Mouse (Mus musculus) B cell, adult 2 months (primary cell): ENCODE measurements around the gene Mgst2.

Experiments
- DNase-seq, 2 experiments: peaks; one replicate each; pipeline ENCODE4 v3.0.0; 2022

The Mgst2 gene

GRCm38 (mm10) chr3:51660060-51660459 lies at the start of gene Mgst2:
Gene Mgst2 (plus strand): TSS chr3:51660360.
- no peak for DNase-seq

GRCm38 (mm10) chr3:51611972-51612371 lies 48.2 kb upstream of the Mgst2 start:
- DNase-seq: no peak

- no peak for DNase-seq
Observed at GRCm38 (mm10) chr3:51612398-51613356, 47.5 kb upstream of the Mgst2 start.

GRCm38 (mm10) chr3:51614278-51614677 lies 45.9 kb upstream of the Mgst2 start:
- no peak for DNase-seq

DNA sequence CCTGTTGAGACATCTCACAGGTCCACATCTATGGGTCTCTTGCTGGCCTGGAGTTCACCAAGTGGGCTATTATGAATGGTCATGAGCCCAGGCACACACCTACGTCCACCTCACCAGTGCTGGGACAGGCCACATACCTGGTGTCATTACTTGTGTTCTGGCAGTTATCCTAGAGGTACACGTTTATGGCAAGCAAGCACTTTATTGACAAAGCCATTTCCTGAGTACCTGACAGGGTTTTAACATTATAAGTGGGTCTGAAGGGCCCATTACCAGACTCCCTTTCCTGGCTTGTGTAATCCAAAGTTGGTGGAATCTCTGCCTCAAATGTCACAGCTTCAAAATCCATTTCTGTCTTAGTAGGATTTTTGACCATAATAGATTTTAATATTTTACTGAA lies 36.2 kb upstream of the Mgst2 start:
- no peak for DNase-seq

DNA sequence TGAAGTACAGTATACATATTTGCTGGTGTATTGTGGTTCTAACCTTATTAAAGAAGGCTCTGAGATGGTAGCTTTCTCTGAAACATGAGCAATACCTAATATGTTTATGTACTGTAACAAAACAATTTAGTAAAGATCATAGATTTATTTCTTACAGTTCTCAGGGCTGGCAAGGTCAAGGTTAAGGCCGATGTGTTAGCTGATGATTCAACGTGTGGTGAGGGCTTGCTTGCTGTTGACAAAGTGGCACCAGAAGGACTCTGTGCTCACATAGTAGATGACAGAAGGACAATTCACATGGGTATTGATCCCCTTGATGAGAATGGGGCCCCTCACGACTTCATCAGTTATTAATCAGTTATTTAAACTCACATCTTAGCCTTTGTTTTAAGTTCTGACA lies 32.4 kb upstream of the Mgst2 start:
- no peak for DNase-seq

- DNase-seq: no peak
Observed at GRCm38 (mm10) chr3:51628977-51629376, 31.2 kb upstream of the Mgst2 start.

- DNase-seq: no peak
Observed at GRCm38 (mm10) chr3:51630746-51631145, 29.4 kb upstream of the Mgst2 start.

DNA sequence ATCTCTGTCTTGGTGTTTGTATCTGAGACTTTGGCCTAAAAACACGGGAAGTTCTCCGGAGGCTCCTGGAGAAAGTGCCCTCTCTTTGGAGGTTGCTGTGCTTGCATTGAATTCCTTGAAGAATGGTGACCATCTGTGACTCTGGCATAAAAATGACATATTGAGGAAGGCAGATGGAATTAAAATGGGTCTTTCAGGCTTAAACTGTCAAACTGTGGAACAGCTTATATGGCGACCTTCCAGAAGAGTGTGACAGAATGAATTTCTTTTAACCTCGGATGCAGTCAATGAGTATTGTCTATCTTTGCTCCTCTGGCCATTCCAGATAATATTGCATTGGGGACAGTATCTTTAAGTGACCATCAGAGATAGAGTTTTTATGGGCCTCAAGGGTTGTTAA lies 28.2 kb upstream of the Mgst2 start:
- no peak for DNase-seq

DNA sequence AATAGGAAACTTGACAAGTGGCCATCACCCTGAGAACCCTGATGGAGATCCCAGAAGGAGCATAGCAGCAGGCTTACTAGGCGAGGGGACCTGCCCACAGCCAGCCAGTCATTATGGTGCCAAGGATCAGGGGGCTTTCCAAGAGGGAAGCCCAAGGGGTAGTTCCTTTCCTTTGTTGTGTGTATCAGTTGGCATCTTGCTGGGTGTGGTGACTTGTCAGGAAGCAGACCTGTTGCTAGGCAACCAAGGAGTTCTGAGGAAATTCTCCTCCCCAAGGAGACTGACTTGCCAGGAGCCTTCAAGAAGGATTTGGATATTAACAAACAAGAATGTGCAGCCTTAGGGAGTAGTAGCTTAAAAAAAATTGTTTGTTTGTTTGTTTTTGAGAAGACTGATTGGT lies 25.7 kb upstream of the Mgst2 start:
- no peak for DNase-seq

- DNase-seq: no peak
Observed at GRCm38 (mm10) chr3:51635960-51636359, 24.2 kb upstream of the Mgst2 start.

GRCm38 (mm10) chr3:51636700-51637099 lies 23.5 kb upstream of the Mgst2 start:
- DNase-seq: peak; percentile 66 to 67

GRCm38 (mm10) chr3:51637326-51637725 lies 22.8 kb upstream of the Mgst2 start:
- no peak for DNase-seq

- no peak for DNase-seq
Observed at GRCm38 (mm10) chr3:51638260-51638659, 21.9 kb upstream of the Mgst2 start.

- DNase-seq: no peak
Observed at GRCm38 (mm10) chr3:51645484-51645883, 14.7 kb upstream of the Mgst2 start.

- no peak for DNase-seq
Observed at GRCm38 (mm10) chr3:51646301-51646700, 13.9 kb upstream of the Mgst2 start.

DNA sequence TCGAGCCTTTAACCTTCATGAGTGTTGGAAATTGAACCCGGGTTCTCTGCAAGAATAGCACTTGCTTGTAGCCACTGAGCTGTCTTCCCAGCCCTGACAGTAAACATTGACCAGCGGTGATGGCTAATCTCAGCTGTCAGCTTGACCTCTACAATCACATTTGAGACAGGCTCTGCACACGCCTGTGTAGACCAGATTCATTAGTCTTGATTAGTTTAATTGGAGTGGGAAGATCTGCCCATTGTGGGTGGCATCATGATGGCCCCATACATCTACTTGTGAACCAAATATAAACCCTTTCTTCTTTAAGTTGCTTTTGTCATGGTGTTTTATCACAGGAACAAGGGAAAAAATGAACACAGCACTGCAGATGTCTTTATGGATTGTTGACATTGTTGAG lies 12.8 kb upstream of the Mgst2 start:
- no peak for DNase-seq

DNA sequence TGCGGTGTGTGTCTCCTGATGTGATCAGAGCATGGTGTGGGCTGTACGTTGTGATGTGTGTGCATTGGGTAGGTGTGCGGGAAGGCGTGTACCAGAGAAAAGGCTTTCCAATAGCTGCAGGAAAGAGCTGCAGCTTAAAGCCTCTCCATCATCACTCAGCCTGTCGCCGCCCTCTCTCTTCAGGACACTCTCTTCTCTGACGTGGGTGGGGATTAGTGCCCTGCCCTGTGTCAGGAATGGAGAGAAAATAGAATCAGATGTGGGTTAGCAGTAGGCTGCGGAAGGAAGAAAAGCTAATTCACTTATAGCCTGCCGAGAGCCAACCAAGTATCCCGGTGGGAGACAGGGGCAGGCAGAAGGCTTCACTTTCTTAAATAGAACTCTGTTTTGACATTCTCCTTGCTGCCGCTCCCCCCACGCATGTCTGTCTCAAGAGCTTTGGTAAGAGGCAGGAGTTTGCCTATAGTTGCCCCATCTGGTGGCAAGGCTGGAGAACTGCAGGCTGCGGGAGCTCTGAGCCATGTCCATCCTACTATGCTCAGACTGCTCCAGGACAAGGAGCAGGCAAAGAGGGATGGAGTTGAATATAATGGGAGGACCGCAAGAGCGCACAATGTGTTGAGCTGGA lies 12.0 kb upstream of the Mgst2 start:
- peak; percentile 74 to 79 for DNase-seq

DNA sequence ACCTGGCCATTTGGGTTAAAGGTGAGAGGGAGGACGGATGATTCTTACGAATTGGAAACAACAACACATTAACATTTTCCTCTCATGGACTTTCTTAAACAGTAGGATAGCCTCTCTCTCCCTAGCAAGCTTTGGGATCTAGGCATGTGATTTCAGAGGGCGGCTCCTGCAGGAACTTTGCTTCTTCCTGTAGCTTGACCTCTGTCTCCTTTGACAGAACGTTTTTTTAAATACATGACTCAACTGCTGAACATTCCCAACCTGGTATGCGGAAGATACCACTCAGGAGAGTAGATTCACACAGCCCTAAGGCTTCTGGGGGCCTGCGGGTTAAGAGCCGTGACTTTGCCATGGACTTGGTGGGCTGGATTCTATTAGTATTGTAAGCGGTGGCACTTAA lies 10.7 kb upstream of the Mgst2 start:
- no peak for DNase-seq

- DNase-seq: no peak
Observed at GRCm38 (mm10) chr3:51649986-51650385, 10.2 kb upstream of the Mgst2 start.

DNA sequence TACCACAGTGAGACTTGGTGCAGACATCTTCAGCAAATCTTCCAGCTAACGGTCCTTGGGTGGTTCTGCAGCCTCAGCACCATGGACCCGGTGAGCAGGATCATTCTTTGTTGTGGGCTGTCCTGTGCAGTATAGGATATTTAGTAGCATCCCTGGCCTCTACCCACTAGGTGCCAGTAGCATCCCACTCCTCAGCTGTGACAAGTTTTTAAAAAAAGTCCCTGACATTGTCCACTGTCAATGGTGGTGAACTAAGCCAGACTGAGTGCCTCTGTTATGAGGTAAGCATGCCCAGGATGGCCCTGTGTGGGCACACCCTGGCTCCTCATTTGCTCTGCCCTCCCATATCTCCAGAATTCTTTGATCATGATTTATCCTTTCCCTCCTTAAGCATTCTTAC lies 9.0 kb upstream of the Mgst2 start:
- DNase-seq: no peak

GRCm38 (mm10) chr3:51652292-51652691 lies 7.9 kb upstream of the Mgst2 start:
- DNase-seq: peak; percentile 92 to 94

GRCm38 (mm10) chr3:51652701-51653100 lies 7.5 kb upstream of the Mgst2 start:
- DNase-seq: peak in 1 of 2 experiments; percentile 30
